Mouse (Mus musculus) heart, adult 10 weeks (tissue): ENCODE results near the gene Zfp790. TPM values are rescaled to one million over a fixed set of nuclear protein-coding genes. Genes with fewer than 3 reads are reported as not detected.

ENCODE experiments used
- polyA plus RNA-seq: library from polyadenylated mRNA; stranded (reverse); fragments of 350-450 nt; fragmentation: Illumina TruSeq; extraction: RNeasy Lipid Tissue Mini Kit (QIAGEN cat#74804); gene quantifications from one replicate; pipeline ENCODE4 v1.2.3, GENCODE M21; 2014; ENCODE audit warnings: low read depth, low replicate concordance

Zfp790 gene
- polyA plus RNA-seq = 10.3 TPM

GRCm38 (mm10) chr7:29815910-29816429 lies at the start of gene Zfp790:
TSS of gene Zfp790 (plus strand) at chr7:29816114.

GRCm38 (mm10) chr7:29768090-29768900 lies 47.6 kb upstream of the Zfp790 start, which contains the start of gene Zfp84:
TSS of gene Zfp84 (plus strand) at chr7:29768552.

GRCm38 (mm10) chr7:29783871-29784551 lies 31.9 kb upstream of the Zfp790 start, which contains the start of gene Zfp30:
TSS of gene Zfp30 (plus strand) at chr7:29783998.

GRCm38 (mm10) chr7:29853219-29853842 lies 37.4 kb downstream of the Zfp790 start, which contains the start of gene Zfp940:
TSS of gene Zfp940 (minus strand) at chr7:29853669.

GRCm38 (mm10) chr7:29859532-29860517 lies 43.9 kb downstream of the Zfp790 start, which contains the start of gene Zfp420:
TSS of gene Zfp420 (plus strand) at chr7:29859979.

Other genes starting within 250 kb of the Zfp790 start
- not detected for gene Catsperg2, start 89.1 kb upstream of the Zfp790 start, polyA plus RNA-seq
- 5.6 TPM for gene Zfp84, start 47.6 kb upstream of the Zfp790 start, polyA plus RNA-seq
- 5.3 TPM for gene Zfp30, start 32.1 kb upstream of the Zfp790 start, polyA plus RNA-seq
- gene Zfp940, start 37.6 kb downstream of the Zfp790 start, polyA plus RNA-seq = 0.47 TPM
- 5.3 TPM for gene Zfp420, start 43.9 kb downstream of the Zfp790 start, polyA plus RNA-seq
- gene Zfp27, start 90.5 kb downstream of the Zfp790 start, polyA plus RNA-seq = 9.3 TPM
- 11.9 TPM for gene Zfp383, start 92.1 kb downstream of the Zfp790 start, polyA plus RNA-seq
- gene Zfp74, start 138.0 kb downstream of the Zfp790 start, polyA plus RNA-seq = 5.1 TPM
- 12.4 TPM for gene Zfp568, start 167.8 kb downstream of the Zfp790 start, polyA plus RNA-seq
- 7.4 TPM for gene Zfp14, start 235.3 kb downstream of the Zfp790 start, polyA plus RNA-seq